Mouse (Mus musculus): ENCODE results near the gene Mesd. TPM values are rescaled to one million over a fixed set of nuclear protein-coding genes. Genes with fewer than 3 reads are reported as not detected.

The Mesd gene
- polyA plus RNA-seq, 1 experiment from 2014 or later, result 101 TPM

- Histone ChIP-seq H3K4me3 (ENCODE audit: low read length) (no peak overlapping the region), H3K36me3 (ENCODE audit: control insufficient read depth, insufficient read depth, low read length) (no peaks in the 10 kb centered on the region), H3K4me1 (ENCODE audit: control insufficient read depth, insufficient read depth, low read length) (peaks cover 6% of the 10 kb centered on the region; the same call in 1 of the 2 replicates), H3K9me3 (ENCODE audit: control insufficient read depth, low read length) (no peaks in the 10 kb centered on the region), H3K9ac (ENCODE audit: low read depth, low read length) (no peak overlapping the region), H3K4me2 (replicated peaks; ENCODE audit: low read depth, low read length) (no peak overlapping the region), H3K27ac (ENCODE audit: low read depth, low read length) (no peak overlapping the region), H3K27me3 (ENCODE audit: control insufficient read depth, insufficient read depth, low read length) (no peaks in the 10 kb centered on the region)
- 41% methylated on average over 5 of the region's 5 CpGs for WGBS
- no peak for ATAC-seq (ENCODE audit: low FRiP score, low TSS enrichment)
Observed at GRCm38 (mm10) chr7:83852381-83853380, 31.6 kb upstream of the Mesd start.

- 87% methylated on average over 1 of the region's 1 CpGs for WGBS
- no peak for ATAC-seq (ENCODE audit: low FRiP score, low TSS enrichment)
- H3K4me1 ChIP-seq (ENCODE audit: control insufficient read depth, insufficient read depth, low read length), result no peaks in the 10 kb centered on the region
- no peak overlapping the region for H3K4me3 ChIP-seq (ENCODE audit: low read length)
- no peaks in the 10 kb centered on the region for H3K36me3 ChIP-seq (ENCODE audit: control insufficient read depth, insufficient read depth, low read length)
- H3K27ac ChIP-seq (ENCODE audit: low read depth, low read length), result no peak overlapping the region
- no peaks in the 10 kb centered on the region for H3K27me3 ChIP-seq (ENCODE audit: control insufficient read depth, insufficient read depth, low read length)
- no peak overlapping the region for H3K4me2 ChIP-seq (replicated peaks; ENCODE audit: low read depth, low read length)
- H3K9ac ChIP-seq (ENCODE audit: low read depth, low read length), result no peak overlapping the region
- H3K9me3 ChIP-seq (ENCODE audit: control insufficient read depth, low read length), result no peaks in the 10 kb centered on the region
Observed at GRCm38 (mm10) chr7:83855203-83855602, 29.1 kb upstream of the Mesd start.

GRCm38 (mm10) chr7:83856353-83857207, 27.7 kb upstream of the Mesd start:
- ATAC-seq (ENCODE audit: low FRiP score, low TSS enrichment), result no peak
- Histone ChIP-seq H3K27me3 (ENCODE audit: control insufficient read depth, insufficient read depth, low read length) (no peaks in the 10 kb centered on the region), H3K4me3 (ENCODE audit: low read length) (no peak overlapping the region), H3K27ac (ENCODE audit: low read depth, low read length) (no peak overlapping the region), H3K36me3 (ENCODE audit: control insufficient read depth, insufficient read depth, low read length) (no peaks in the 10 kb centered on the region), H3K4me1 (ENCODE audit: control insufficient read depth, insufficient read depth, low read length) (no peaks in the 10 kb centered on the region), H3K9me3 (ENCODE audit: control insufficient read depth, low read length) (no peaks in the 10 kb centered on the region), H3K4me2 (replicated peaks; ENCODE audit: low read depth, low read length) (no peak overlapping the region), H3K9ac (ENCODE audit: low read depth, low read length) (no peak overlapping the region)
- whole genome bisulfite sequencing, result 76% methylated on average over 9 of the region's 9 CpGs

- Histone ChIP-seq H3K27me3 (ENCODE audit: control insufficient read depth, insufficient read depth, low read length) (no peaks in the 10 kb centered on the region), H3K9me3 (ENCODE audit: control insufficient read depth, low read length) (no peaks in the 10 kb centered on the region), H3K4me3 (ENCODE audit: low read length) (no peak overlapping the region), H3K4me1 (ENCODE audit: control insufficient read depth, insufficient read depth, low read length) (no peaks in the 10 kb centered on the region), H3K27ac (ENCODE audit: low read depth, low read length) (no peak overlapping the region), H3K4me2 (replicated peaks; ENCODE audit: low read depth, low read length) (no peak overlapping the region), H3K36me3 (ENCODE audit: control insufficient read depth, insufficient read depth, low read length) (no peaks in the 10 kb centered on the region), H3K9ac (ENCODE audit: low read depth, low read length) (no peak overlapping the region)
- WGBS, result 90% methylated on average over 2 of the region's 2 CpGs
- no peak for ATAC-seq (ENCODE audit: low FRiP score, low TSS enrichment)
Observed at GRCm38 (mm10) chr7:83857208-83857488, 27.1 kb upstream of the Mesd start.

- WGBS, result 96% methylated on average over 3 of the region's 3 CpGs
- H3K4me1 ChIP-seq (ENCODE audit: control insufficient read depth, insufficient read depth, low read length), result no peaks in the 10 kb centered on the region
- H3K4me3 ChIP-seq (ENCODE audit: low read length), result no peak overlapping the region
- no peak for ATAC-seq (ENCODE audit: low FRiP score, low TSS enrichment)
- no peaks in the 10 kb centered on the region for H3K36me3 ChIP-seq (ENCODE audit: control insufficient read depth, insufficient read depth, low read length)
- H3K9me3 ChIP-seq (ENCODE audit: control insufficient read depth, low read length), result no peaks in the 10 kb centered on the region
- H3K4me2 ChIP-seq (replicated peaks; ENCODE audit: low read depth, low read length), result no peak overlapping the region
- no peaks in the 10 kb centered on the region for H3K27me3 ChIP-seq (ENCODE audit: control insufficient read depth, insufficient read depth, low read length)
- no peak overlapping the region for H3K27ac ChIP-seq (ENCODE audit: low read depth, low read length)
- H3K9ac ChIP-seq (ENCODE audit: low read depth, low read length), result no peak overlapping the region
Observed at GRCm38 (mm10) chr7:83857921-83858320, 26.3 kb upstream of the Mesd start.

GRCm38 (mm10) chr7:83859378-83860083, 24.7 kb upstream of the Mesd start:
- WGBS, result 63% methylated on average over 4 of the region's 4 CpGs
- H3K27me3 ChIP-seq (ENCODE audit: control insufficient read depth, insufficient read depth, low read length), result no peaks in the 10 kb centered on the region
- no peak overlapping the region for H3K4me2 ChIP-seq (replicated peaks; ENCODE audit: low read depth, low read length)
- no peak overlapping the region for H3K27ac ChIP-seq (ENCODE audit: low read depth, low read length)
- no peak for ATAC-seq (ENCODE audit: low FRiP score, low TSS enrichment)
- H3K9ac ChIP-seq (ENCODE audit: low read depth, low read length), result no peak overlapping the region
- H3K36me3 ChIP-seq (ENCODE audit: control insufficient read depth, insufficient read depth, low read length), result no peaks in the 10 kb centered on the region
- no peaks in the 10 kb centered on the region for H3K4me1 ChIP-seq (ENCODE audit: control insufficient read depth, insufficient read depth, low read length)
- no peaks in the 10 kb centered on the region for H3K9me3 ChIP-seq (ENCODE audit: control insufficient read depth, low read length)
- no peak overlapping the region for H3K4me3 ChIP-seq (ENCODE audit: low read length)

- Histone ChIP-seq H3K27me3 (ENCODE audit: control insufficient read depth, insufficient read depth, low read length) (no peaks in the 10 kb centered on the region), H3K27ac (ENCODE audit: low read depth, low read length) (no peak overlapping the region), H3K4me1 (ENCODE audit: control insufficient read depth, insufficient read depth, low read length) (no peaks in the 10 kb centered on the region), H3K9me3 (ENCODE audit: control insufficient read depth, low read length) (no peaks in the 10 kb centered on the region), H3K9ac (ENCODE audit: low read depth, low read length) (no peak overlapping the region), H3K4me2 (replicated peaks; ENCODE audit: low read depth, low read length) (no peak overlapping the region), H3K4me3 (ENCODE audit: low read length) (no peak overlapping the region), H3K36me3 (ENCODE audit: control insufficient read depth, insufficient read depth, low read length) (no peaks in the 10 kb centered on the region)
- no peak for ATAC-seq (ENCODE audit: low FRiP score, low TSS enrichment)
- WGBS, result 38% methylated on average over 2 of the region's 2 CpGs
Observed at GRCm38 (mm10) chr7:83863554-83863953, 20.7 kb upstream of the Mesd start.

GRCm38 (mm10) chr7:83868200-83868599, 16.1 kb upstream of the Mesd start:
- Histone ChIP-seq H3K27me3 (ENCODE audit: control insufficient read depth, insufficient read depth, low read length) (no peaks in the 10 kb centered on the region), H3K4me3 (ENCODE audit: low read length) (no peak overlapping the region), H3K36me3 (ENCODE audit: control insufficient read depth, insufficient read depth, low read length) (no peaks in the 10 kb centered on the region), H3K27ac (ENCODE audit: low read depth, low read length) (no peak overlapping the region), H3K9ac (ENCODE audit: low read depth, low read length) (no peak overlapping the region), H3K4me2 (replicated peaks; ENCODE audit: low read depth, low read length) (no peak overlapping the region), H3K9me3 (ENCODE audit: control insufficient read depth, low read length) (no peaks in the 10 kb centered on the region), H3K4me1 (ENCODE audit: control insufficient read depth, insufficient read depth, low read length) (no peaks in the 10 kb centered on the region)
- 80% methylated on average over 3 of the region's 3 CpGs for WGBS
- no peak for ATAC-seq (ENCODE audit: low FRiP score, low TSS enrichment)
